Mouse (Mus musculus) ovary, postnatal 14 days (tissue): ENCODE measurements around the gene Casc4.

Experiments
- DNase-seq: peaks from one replicate; pipeline ENCODE4 v3.0.0; 2022; ENCODE audit warnings: low spot score

Gene Casc4

DNA sequence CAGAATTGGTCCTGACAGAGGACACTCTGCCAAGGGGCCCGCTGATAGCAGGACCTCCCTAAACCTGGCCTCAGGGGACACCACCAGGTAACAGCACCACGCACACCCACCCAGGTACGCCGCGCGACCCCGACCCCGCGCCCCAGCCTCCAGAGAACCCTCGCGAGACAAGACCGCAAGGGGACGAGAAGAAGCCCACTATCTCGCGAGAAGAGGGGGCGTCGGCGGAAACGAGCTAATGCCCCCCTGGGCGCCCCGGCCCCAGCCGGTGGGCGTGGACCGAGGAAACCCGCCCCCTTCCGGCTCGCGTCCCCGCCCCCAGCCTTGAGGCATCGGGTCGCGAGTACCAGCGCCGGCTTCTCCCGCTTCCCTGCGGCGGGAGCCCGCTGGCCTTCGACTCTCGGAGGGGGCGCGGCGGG lies at the start of gene Casc4:
Casc4 (plus strand) TSS at position 339 of the 419 bp plus-strand sequence.
- peak; percentile 90 for DNase-seq

GRCm38 (mm10) chr2:121821787-121822186 lies 45.0 kb upstream of the Casc4 start:
- DNase-seq, result no peak

DNA sequence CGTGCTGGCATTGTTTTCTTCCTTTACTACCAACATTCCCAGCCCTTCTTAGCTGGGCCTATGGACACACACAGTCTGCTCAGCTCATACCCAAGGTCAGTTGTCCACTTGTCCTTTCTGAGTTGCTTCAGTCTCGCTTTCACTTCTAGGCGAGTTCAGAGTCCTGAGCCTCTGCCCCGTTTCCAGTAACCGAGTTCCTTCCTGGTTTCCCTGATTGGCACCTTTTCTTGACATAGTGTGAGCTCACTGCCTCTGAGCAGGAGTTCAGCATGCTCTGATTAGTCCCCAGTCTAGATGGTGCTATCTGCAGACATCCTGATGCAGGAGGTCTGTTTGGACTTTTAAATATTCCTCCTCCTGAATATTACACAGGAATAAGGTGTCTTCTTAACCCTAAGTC lies 42.1 kb upstream of the Casc4 start:
- DNase-seq, result no peak

GRCm38 (mm10) chr2:121826189-121826588 lies 40.6 kb upstream of the Casc4 start:
- DNase-seq, result no peak

DNA sequence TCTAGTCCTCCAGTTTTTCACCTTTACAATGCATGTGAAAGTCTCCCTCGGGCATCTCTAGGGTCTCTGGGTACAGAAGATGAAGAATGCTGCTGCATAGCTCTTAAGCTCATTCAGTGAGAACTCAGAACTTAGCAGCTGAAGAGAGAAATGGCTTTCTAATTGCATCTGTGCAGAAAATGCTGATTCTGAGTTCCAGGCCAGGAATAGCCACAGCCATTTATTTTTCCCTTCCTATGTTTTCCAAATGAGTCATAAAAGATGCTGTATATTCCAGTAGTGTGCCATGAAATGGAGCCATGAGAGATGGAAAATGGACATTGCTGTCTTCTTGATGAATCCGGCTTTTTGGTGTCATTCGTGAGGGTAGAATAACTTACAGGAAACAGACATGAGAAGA lies 38.4 kb upstream of the Casc4 start:
- DNase-seq, result no peak

- DNase-seq, result peak; percentile 36
Measured at GRCm38 (mm10) chr2:121832484-121832894, 34.3 kb upstream of the Casc4 start.

DNA sequence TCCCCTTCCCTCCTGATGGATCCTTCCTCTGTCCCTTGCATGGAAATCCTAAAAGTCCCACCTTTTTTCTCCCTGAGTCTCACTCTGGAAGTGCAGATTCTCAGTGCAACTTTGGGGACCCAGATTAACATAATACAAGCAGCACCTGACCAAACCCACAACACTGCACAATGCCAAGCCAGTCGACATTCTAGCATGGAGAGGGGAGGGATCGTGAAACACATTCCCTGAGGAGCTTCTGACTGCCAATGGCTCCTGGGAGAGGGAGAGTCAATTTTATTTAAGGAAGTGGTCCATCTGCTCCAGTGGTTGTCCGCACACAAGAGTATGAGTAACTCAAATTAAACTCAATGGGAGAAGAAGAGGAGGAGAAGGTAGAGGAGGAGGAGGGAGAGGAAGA lies 31.8 kb upstream of the Casc4 start:
- no peak for DNase-seq

DNA sequence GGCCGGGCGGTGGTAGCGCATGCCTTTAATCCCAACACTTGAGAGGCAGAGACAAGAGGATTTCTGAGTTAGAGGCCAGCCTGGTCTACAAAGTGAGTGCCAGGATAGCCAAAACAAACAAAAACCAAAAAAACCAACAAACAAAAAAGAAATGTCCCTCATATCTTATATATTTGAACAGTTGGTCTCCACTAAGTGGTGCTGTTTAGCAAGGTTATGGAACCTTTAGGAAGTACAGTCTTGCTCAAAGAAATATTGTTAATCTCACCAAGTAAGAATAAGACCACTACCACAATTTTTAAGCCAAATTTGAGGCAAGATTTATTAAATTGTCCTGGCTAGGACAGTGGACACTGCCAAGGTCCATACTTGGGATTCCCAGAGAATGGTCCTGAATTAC lies 25.3 kb upstream of the Casc4 start:
- DNase-seq, result no peak

DNA sequence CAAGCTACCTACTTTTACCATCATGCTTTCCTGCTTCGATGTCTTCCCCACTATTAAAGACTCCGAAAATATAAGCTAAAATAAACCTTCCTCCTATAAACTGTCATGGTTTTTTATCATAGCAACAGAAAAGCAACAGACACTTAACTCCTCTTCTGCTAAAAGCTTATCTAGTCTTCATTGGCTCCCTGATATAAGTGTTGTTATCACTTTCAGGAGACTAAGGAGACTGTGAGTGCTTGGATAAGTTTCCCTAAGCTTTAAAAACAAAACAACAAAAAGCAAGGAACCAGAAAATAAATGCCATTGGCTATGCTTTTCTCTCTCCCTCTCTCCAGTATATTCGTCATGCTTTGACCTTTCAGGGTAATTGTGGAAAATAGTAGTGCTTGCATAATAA lies 24.5 kb upstream of the Casc4 start:
- DNase-seq, result no peak

- no peak for DNase-seq
Measured at GRCm38 (mm10) chr2:121846050-121846449, 20.7 kb upstream of the Casc4 start.

DNA sequence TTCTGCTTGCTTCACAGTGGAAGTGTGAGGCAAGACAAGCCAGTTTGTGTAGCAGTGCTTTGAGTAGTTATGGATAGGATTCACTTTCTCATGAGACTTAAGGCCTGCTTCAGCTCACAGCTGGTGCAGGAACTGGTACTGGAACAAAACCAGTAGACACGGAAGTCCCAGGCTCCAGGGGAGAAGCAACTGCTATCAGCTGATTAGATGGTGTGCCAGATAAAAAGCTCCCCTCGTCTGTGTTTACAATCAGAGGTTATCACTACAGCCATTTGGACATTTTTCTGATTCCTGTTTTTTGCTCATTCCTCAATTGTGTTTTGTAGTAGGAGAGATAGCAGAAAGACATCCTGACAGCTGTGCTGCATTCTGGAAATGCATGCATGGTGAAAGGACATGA lies 14.7 kb upstream of the Casc4 start:
- DNase-seq, result no peak

GRCm38 (mm10) chr2:121853974-121854373 lies 12.8 kb upstream of the Casc4 start:
- DNase-seq, result no peak

DNA sequence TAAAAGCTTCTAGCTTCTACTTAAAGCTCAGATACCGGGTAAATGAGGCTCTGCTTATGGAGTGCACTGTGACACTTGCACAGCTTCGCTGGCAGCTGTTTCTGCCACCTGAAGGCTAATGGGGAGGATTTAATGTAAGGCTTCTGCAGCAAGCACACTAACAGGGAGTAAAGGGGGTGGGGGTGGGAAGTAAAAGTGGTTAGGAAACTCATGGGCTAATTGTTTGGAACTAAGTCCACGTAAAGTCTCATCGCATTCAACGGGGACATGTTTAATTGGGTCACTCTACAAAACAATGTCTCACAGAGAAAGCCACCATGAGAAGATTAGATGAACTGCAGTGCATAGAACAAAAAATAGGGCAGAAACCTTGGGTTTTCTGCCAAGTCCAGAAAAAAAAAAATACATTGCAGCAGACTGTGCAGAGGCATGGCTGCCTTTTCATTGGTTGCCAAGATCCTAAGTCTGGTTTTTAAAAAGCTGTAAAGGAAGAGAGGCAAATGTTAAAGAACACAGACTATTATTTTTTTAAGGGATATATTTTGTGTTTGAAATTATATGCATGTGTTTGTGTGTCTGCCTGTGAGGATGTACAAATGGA lies 7.3 kb upstream of the Casc4 start:
- no peak for DNase-seq

DNA sequence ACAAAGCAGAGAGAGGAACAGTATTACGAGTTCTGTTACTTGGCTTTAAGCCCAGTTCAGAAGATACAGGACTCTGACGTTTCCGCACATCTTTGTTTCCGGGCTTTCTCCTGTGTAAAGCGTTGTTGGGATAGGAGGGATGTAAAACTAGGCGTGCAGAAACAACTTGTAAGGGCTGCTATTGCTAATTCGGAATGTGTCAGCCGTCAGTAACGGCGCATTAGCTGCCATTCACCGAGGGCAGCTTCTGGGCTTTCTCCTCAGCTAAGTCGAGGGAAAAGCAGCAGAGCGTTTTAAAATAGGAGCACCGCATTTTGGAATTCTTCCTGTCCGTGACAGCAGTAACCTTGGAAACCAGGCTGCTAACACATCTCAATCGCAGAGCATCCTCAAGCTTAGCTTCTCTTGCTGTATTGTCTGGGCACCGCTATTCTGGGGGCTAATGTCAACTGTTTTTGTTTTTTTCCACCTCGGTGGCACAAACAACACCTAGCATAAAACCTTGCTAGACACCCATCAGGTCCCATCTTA lies 634 bp upstream of the Casc4 start:
- no peak for DNase-seq

GRCm38 (mm10) chr2:121867051-121867928 lies 520 bp downstream of the Casc4 start:
- DNase-seq, result peak; percentile 9

- DNase-seq, result no peak
Measured at GRCm38 (mm10) chr2:121879506-121879905, 12.7 kb downstream of the Casc4 start.

DNA sequence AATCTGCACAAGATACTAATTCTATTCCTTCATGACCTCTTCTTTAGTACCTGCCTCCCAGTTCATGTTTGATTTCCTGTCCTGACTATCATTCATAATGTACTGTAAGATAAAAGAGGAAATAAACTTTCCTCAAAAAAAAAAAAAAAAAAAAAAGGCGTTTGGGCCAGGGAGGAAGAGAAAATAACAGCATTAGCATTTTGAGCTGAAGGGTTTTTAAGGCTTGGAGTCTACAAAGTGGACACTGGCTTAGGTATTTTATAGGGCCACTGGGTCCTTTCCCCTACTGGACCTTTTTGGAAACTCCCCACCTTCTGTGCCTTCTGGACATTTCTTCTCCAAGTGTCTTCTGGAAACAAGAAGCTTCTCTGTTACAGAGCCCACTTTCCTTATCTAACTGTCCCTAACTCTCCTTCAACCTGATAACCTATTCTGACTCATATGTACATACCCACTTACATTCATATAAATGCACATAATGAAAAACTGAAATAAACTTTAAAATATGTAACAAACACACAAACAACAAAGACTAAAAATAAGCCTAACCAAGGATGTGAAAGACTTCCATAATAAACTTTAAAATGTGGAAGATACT lies 18.8 kb downstream of the Casc4 start:
- no peak for DNase-seq

DNA sequence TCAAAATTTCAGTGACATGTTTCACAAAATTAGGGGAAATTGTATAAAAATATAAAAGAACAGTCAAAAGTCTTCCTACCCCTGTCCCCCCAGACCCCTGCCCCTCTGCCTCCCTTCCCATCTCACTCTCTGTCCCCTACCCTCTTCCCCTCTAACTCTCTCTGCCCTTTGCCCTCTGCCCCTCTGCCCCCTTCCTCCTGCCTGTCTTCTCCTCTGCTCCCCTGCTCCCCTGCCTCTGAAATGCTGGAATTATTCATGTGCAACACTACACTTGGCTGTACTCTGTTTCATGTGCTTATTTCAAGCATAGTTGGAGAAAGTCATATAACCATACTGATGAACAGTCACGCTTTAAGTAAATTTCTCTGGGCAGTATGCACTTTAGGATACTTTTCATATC lies 19.6 kb downstream of the Casc4 start:
- no peak for DNase-seq

- no peak for DNase-seq
Measured at GRCm38 (mm10) chr2:121888720-121889497, 22.1 kb downstream of the Casc4 start.

GRCm38 (mm10) chr2:121895261-121895660 lies 28.5 kb downstream of the Casc4 start:
- no peak for DNase-seq

DNA sequence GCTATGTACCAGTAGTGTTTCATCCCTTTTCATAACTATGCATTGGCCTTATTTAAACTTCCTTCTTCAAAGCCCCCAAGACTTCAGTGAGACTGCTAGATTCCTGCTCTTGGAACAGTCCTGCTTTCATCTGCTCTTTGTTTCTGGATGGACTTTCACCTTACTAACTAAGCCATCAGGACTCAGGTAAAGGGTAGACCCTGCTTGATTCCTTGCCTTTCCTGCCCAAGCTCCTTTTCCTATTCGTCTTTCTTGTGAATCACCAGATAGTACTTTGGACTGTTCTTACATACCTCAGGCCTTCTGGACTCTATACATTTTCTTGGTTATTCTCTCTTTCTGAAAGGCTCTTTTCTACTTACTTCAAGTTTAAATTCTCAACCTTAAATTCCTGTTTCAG lies 30.1 kb downstream of the Casc4 start:
- DNase-seq, result no peak

DNA sequence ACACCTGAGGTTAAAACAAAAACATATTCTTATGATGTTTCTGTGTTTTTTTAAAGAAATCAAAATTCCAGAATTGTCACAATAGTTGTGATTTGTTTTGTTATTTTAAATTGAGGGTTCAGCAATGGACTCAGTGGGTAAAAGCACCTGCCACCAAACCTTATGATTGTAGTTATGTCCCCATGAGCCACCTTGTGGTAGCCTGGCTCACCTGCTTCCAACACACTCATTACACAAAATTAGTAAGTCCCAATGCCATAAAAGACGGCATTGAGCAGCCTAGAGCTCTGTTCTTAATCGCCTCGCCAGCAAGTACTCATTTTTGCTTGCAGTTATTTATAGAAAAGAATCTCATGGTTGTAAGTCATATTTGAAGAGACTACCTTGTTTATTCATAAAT lies 43.2 kb downstream of the Casc4 start:
- no peak for DNase-seq
